ENCODE assay signal across 19 mouse cellular contexts in the genomic region with DNA sequence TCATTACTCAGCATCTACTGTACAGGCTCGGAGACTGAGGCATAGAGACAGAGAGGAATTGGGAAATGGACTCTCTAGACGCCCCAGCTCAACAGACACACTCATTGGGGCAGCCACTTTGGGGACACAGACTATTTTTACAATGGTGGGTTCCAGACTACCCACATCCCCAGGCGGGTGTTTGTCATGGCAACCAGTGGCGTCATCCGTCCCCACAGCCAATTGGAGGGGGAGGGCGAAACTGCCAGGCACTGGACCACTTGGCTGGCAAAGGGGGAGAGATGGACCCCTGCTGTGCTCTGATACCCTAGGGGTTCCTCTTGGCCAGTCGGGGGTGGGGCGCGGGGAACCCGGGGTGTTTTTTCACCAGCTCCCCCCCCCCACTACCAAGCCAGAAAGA. TPM values are rescaled to one million over a fixed set of nuclear protein-coding genes. Genes with fewer than 3 reads are reported as not detected.
DNase-seq lines count a peak whose midpoint lies in the region; ATAC-seq and TF ChIP-seq lines count a peak whose summit lies in the region.
"Had no signal": no experiment of that assay in that cellular context is flagged by ENCODE, and none has a peak within 500 bp of the region (broad histone marks: within the 10 kb centered on the region; RNA-seq: fewer than 3 reads in every experiment).

No protein-coding gene starts in this region.

- no peak for TF ChIP-seq POLR2A in liver, adult 2 months (IDR thresholded peaks at IDR 0.05; ENCODE audit: extremely low read depth, insufficient read depth, low read length)

- H3K36me3 ChIP-seq in liver, adult 2 months (ENCODE audit: control insufficient read depth, insufficient read depth, low read length), result no peaks in the 10 kb centered on the region
- H3K36me3 ChIP-seq in macrophage (ENCODE audit: inconsistent target), result no peaks in the 10 kb centered on the region
- no peaks in the 10 kb centered on the region for H3K36me3 ChIP-seq in lung, postnatal 0 days (ENCODE audit: insufficient read depth, low read length)
- H3K36me3 ChIP-seq: hindbrain, embryonic 13.5 days; intestine, embryonic 15.5 days; liver, embryonic 15.5 days; midbrain, embryonic 12.5 days had no signal

- peaks cover 12% of the 10 kb centered on the region; the same call in 1 of the 2 replicates for H3K79me2 ChIP-seq in liver, adult 2 months (ENCODE audit: control insufficient read depth, insufficient read depth, low read length)
- H3K79me2 ChIP-seq in macrophage (ENCODE audit: inconsistent target), result peaks cover 49% of the 10 kb centered on the region

- H3K27ac ChIP-seq in liver, adult 2 months (replicated peaks; ENCODE audit: insufficient read depth, low read depth, low read length), result peak overlapping the region; percentile 64
- H3K27ac ChIP-seq in macrophage, result peak overlapping the region; percentile 15; the same call in 1 of the 2 replicates
- no peak overlapping the region for H3K27ac ChIP-seq in lung, postnatal 0 days (ENCODE audit: low read length)
- H3K27ac ChIP-seq: hindbrain, embryonic 13.5 days; intestine, embryonic 15.5 days; liver, embryonic 15.5 days; midbrain, embryonic 12.5 days; stomach, postnatal 0 days had no signal

- H3K9ac ChIP-seq in liver, adult 2 months (ENCODE audit: low read depth, low read length), result no peak overlapping the region
- H3K9ac ChIP-seq in lung, postnatal 0 days (replicated peaks; ENCODE audit: low read depth), result no peak overlapping the region
- H3K9ac ChIP-seq: forebrain, postnatal 0 days; hindbrain, embryonic 13.5 days; intestine, embryonic 15.5 days; liver, embryonic 15.5 days; midbrain, embryonic 12.5 days had no signal

- H3K4me2 ChIP-seq in lung, postnatal 0 days (replicated peaks; ENCODE audit: low read depth, low read length), result no peak overlapping the region
- H3K4me2 ChIP-seq: hindbrain, embryonic 13.5 days; intestine, embryonic 15.5 days; liver, embryonic 15.5 days; midbrain, embryonic 12.5 days had no signal

- no peak overlapping the region for H3K4me3 ChIP-seq in liver, adult 2 months (ENCODE audit: insufficient read depth, low read depth, low read length)
- H3K4me3 ChIP-seq in macrophage (ENCODE audit: inconsistent target), result no peak overlapping the region
- no peak overlapping the region for H3K4me3 ChIP-seq in lung, postnatal 0 days (ENCODE audit: low read depth, low read length)
- H3K4me3 ChIP-seq: hindbrain, embryonic 13.5 days; intestine, embryonic 15.5 days; liver, embryonic 15.5 days; midbrain, embryonic 12.5 days had no signal

- DNase-seq in cerebellum, postnatal 10 days, result peak; percentile 47 to 48
- DNase-seq in cerebellum, postnatal 4 days (ENCODE audit: low spot score in 2 of 2), result no peak
- no peak for DNase-seq in liver, adult 2 months (ENCODE audit: extremely low read depth, low read depth, low spot score)
- no peak for DNase-seq in liver
- DNase-seq in B cell, adult 2 months, result peak; percentile 49 to 53
- no peak for DNase-seq in lung, postnatal 0 days (ENCODE audit: low spot score)
- DNase-seq in gastrocnemius, postnatal 25 days, result no peak
- DNase-seq: cerebellum, adult 18-20 months; forebrain, postnatal 0 days; gastrocnemius, postnatal 14 days; heart, postnatal 10 days; lung, postnatal 14 days had no signal

- TF ChIP-seq EP300 in lung, postnatal 0 days (IDR thresholded peaks at IDR 0.05), result no peak

- TF ChIP-seq CTCF in liver, adult 2 months (IDR thresholded peaks at IDR 0.05; ENCODE audit: low read depth, low read length), result no peak
- no peak for TF ChIP-seq CTCF in lung, postnatal 0 days (IDR thresholded peaks at IDR 0.05)

- H3K9me3 ChIP-seq in lung, postnatal 0 days (ENCODE audit: low read length), result no peaks in the 10 kb centered on the region
- H3K9me3 ChIP-seq: hindbrain, embryonic 13.5 days; intestine, embryonic 15.5 days; liver, embryonic 15.5 days; midbrain, embryonic 12.5 days had no signal

- peaks cover 22% of the 10 kb centered on the region for H3K4me1 ChIP-seq in liver, adult 2 months (ENCODE audit: control insufficient read depth, insufficient read depth, low read length)
- H3K4me1 ChIP-seq in lung, postnatal 0 days (ENCODE audit: insufficient read depth, low read depth, low read length), result peaks cover 12% of the 10 kb centered on the region; the same call in 1 of the 2 replicates

- WGBS in liver, adult 2 months, result 82% methylated on average over 10 of the region's 10 CpGs
- WGBS in macrophage (ENCODE audit: missing documents), result 61% methylated on average over 10 of the region's 10 CpGs
- WGBS in lung, postnatal 0 days, result 64% methylated on average over 10 of the region's 10 CpGs

- ATAC-seq in lung, postnatal 0 days, result no peak
- ATAC-seq: forebrain, postnatal 0 days; intestine, embryonic 15.5 days had no signal

- no peaks in the 10 kb centered on the region for H3K27me3 ChIP-seq in liver, adult 2 months (ENCODE audit: control insufficient read depth, insufficient read depth, low read length)
- H3K27me3 ChIP-seq in lung, postnatal 0 days (replicated peaks; ENCODE audit: insufficient read depth, low read length), result peaks cover 16% of the 10 kb centered on the region; the same call in 1 of the 2 replicates

RNA-seq across cellular contexts. Expression of gene Mast3, which starts 4.2 kb away (rescaled TPM):
- total RNA-seq in liver, adult 2 months (2014; rRNA removed), result 14.8 and 16.7 TPM in 2 replicates
- 21.2 and 29.0 TPM in 2 replicates for polyA plus RNA-seq in liver, adult 2 months (2012; rRNA removed)
- 100 to 1,000 TPM in 18 of 26 experiments, 10 to 100 TPM in 8; 21.9 to 301 (median 190) TPM for total RNA-seq in macrophage (2018; cell fraction: chromatin; rRNA removed)
- 10 to 100 TPM; 19.1 to 88.9 (median 67.2) TPM for total RNA-seq in macrophage (2018; cell fraction: cytosol; rRNA removed)
- 100 to 1,000 TPM in 16 of 26 experiments, 10 to 100 TPM in 10; 21.5 to 225 (median 122) TPM for total RNA-seq in macrophage (2018; cell fraction: nucleus; rRNA removed)
- polyA plus RNA-seq in macrophage (2018), result 40.6 to 60.5 TPM (median 46.5 TPM) in 3 replicates
- polyA plus RNA-seq in lung, postnatal 0 days (2015; fragmentation: Nextera tagmentation; extraction: Ambion mirVana), result 7.3 and 7.6 TPM in 2 replicates
- total RNA-seq in gastrocnemius, postnatal 25 days (2021), result 1 to 10 TPM; 2.4 to 3.4 TPM

RNA-seq across cellular contexts. Expression of gene Il12rb1, which starts 7.6 kb away (rescaled TPM):
- total RNA-seq in liver, adult 2 months (2014; rRNA removed), result 0.37 and 0.40 TPM in 2 replicates
- 0.34 and 0.60 TPM in 2 replicates for polyA plus RNA-seq in liver, adult 2 months (2012; rRNA removed)
- total RNA-seq in macrophage (2018; cell fraction: chromatin; rRNA removed), result 100 to 1,000 TPM in 1 of 26 experiments, 10 to 100 TPM in 10, 1 to 10 TPM in 12, under 1 TPM in 3; 0.47 to 109 (median 5.8) TPM
- total RNA-seq in macrophage (2018; cell fraction: cytosol; rRNA removed), result 10 to 100 TPM in 13 of 26 experiments, 1 to 10 TPM in 13; 1.1 to 78.6 (median 14.7) TPM
- 100 to 1,000 TPM in 9 of 26 experiments, 10 to 100 TPM in 6, 1 to 10 TPM in 11; 3.4 to 198 (median 28.8) TPM for total RNA-seq in macrophage (2018; cell fraction: nucleus; rRNA removed)
- 1.4 to 7.6 TPM (median 1.6 TPM) in 3 replicates for polyA plus RNA-seq in macrophage (2018)
- 0.13 and 0.16 TPM in 2 replicates for polyA plus RNA-seq in lung, postnatal 0 days (2015; fragmentation: Nextera tagmentation; extraction: Ambion mirVana)
- not detected for total RNA-seq in gastrocnemius, postnatal 25 days (2021)
- polyA plus RNA-seq: forebrain, postnatal 0 days; limb, embryonic 11.5 days had no signal

RNA-seq across cellular contexts. Expression of gene Pik3r2, which starts 24.1 kb away (rescaled TPM):
- total RNA-seq in liver, adult 2 months (2014; rRNA removed), result 7.7 and 10.9 TPM in 2 replicates
- 38.2 and 53.9 TPM in 2 replicates for polyA plus RNA-seq in liver, adult 2 months (2012; rRNA removed)
- 10 to 100 TPM in 15 of 26 experiments, 1 to 10 TPM in 11; 2.0 to 45.1 (median 11.1) TPM for total RNA-seq in macrophage (2018; cell fraction: chromatin; rRNA removed)
- 10 to 100 TPM; 14.9 to 33.2 (median 21.8) TPM for total RNA-seq in macrophage (2018; cell fraction: cytosol; rRNA removed)
- 10 to 100 TPM in 16 of 26 experiments, 1 to 10 TPM in 10; 2.9 to 36.2 (median 12.5) TPM for total RNA-seq in macrophage (2018; cell fraction: nucleus; rRNA removed)
- polyA plus RNA-seq in macrophage (2018), result 23.2 to 26.1 TPM (median 23.3 TPM) in 3 replicates
- 28.0 and 30.5 TPM in 2 replicates for polyA plus RNA-seq in lung, postnatal 0 days (2015; fragmentation: Nextera tagmentation; extraction: Ambion mirVana)
- total RNA-seq in gastrocnemius, postnatal 25 days (2021), result 10 to 100 TPM; 13.1 to 18.7 TPM

RNA-seq across cellular contexts. Expression of gene Arrdc2, which starts 38.9 kb away (rescaled TPM):
- total RNA-seq in liver, adult 2 months (2014; rRNA removed), result 15.6 and 33.8 TPM in 2 replicates
- 25.7 and 29.5 TPM in 2 replicates for polyA plus RNA-seq in liver, adult 2 months (2012; rRNA removed)
- 100 to 1,000 TPM in 2 of 26 experiments, 10 to 100 TPM in 24; 15.4 to 123 (median 72.6) TPM for total RNA-seq in macrophage (2018; cell fraction: chromatin; rRNA removed)
- 10 to 100 TPM in 15 of 26 experiments, 1 to 10 TPM in 11; 2.6 to 19.5 (median 12.0) TPM for total RNA-seq in macrophage (2018; cell fraction: cytosol; rRNA removed)
- 10 to 100 TPM; 10.7 to 98.5 (median 44.3) TPM for total RNA-seq in macrophage (2018; cell fraction: nucleus; rRNA removed)
- polyA plus RNA-seq in macrophage (2018), result 8.1 to 21.9 TPM (median 12.1 TPM) in 3 replicates
- 9.4 and 10.7 TPM in 2 replicates for polyA plus RNA-seq in lung, postnatal 0 days (2015; fragmentation: Nextera tagmentation; extraction: Ambion mirVana)
- total RNA-seq in gastrocnemius, postnatal 25 days (2021), result 10 to 100 TPM; 21.7 to 39.3 TPM

RNA-seq across cellular contexts. Expression of gene Mpv17l2, which starts 39.9 kb away (rescaled TPM):
- total RNA-seq in liver, adult 2 months (2014; rRNA removed), result 13.7 and 20.9 TPM in 2 replicates
- polyA plus RNA-seq in liver, adult 2 months (2012; rRNA removed), result 33.9 and 39.3 TPM in 2 replicates
- 10 to 100 TPM in 9 of 26 experiments, 1 to 10 TPM in 13, not detected in 4; 1.0 to 18.7 (median 8.1) TPM for total RNA-seq in macrophage (2018; cell fraction: chromatin; rRNA removed)
- 10 to 100 TPM; 21.2 to 51.6 (median 33.0) TPM for total RNA-seq in macrophage (2018; cell fraction: cytosol; rRNA removed)
- 10 to 100 TPM in 17 of 26 experiments, 1 to 10 TPM in 9; 2.6 to 29.3 (median 14.0) TPM for total RNA-seq in macrophage (2018; cell fraction: nucleus; rRNA removed)
- polyA plus RNA-seq in macrophage (2018), result 26.0 to 40.2 TPM (median 29.3 TPM) in 3 replicates
- 57.4 and 88.8 TPM in 2 replicates for polyA plus RNA-seq in lung, postnatal 0 days (2015; fragmentation: Nextera tagmentation; extraction: Ambion mirVana)
- 10 to 100 TPM; 19.6 to 25.6 TPM for total RNA-seq in gastrocnemius, postnatal 25 days (2021)

Comparison
In these comparisons a context has a peak if more than half of its experiments do, and no peak if none do; other contexts are left out.
1. DNase-seq: peak in cerebellum, postnatal 10 days (2 of 2) and B cell, adult 2 months (2 of 2); none in cerebellum, postnatal 4 days (0 of 2), liver, adult 2 months (single experiment), liver (single experiment), lung, postnatal 0 days (single experiment) and gastrocnemius, postnatal 25 days (single experiment).